Mouse (Mus musculus) ovary, adult 18-20 months (tissue): ENCODE measurements around the gene Ncapd2.
"Not testable (repeated sequence)": the region's sequence is repeated elsewhere in the genome, so short reads cannot be mapped to it uniquely, and the experiment has no call there.

Experiments used
- DNase-seq: peaks from one replicate; pipeline ENCODE4 v3.0.0; 2022; ENCODE audit warnings: low spot score, mixed read lengths

Gene Ncapd2

DNA sequence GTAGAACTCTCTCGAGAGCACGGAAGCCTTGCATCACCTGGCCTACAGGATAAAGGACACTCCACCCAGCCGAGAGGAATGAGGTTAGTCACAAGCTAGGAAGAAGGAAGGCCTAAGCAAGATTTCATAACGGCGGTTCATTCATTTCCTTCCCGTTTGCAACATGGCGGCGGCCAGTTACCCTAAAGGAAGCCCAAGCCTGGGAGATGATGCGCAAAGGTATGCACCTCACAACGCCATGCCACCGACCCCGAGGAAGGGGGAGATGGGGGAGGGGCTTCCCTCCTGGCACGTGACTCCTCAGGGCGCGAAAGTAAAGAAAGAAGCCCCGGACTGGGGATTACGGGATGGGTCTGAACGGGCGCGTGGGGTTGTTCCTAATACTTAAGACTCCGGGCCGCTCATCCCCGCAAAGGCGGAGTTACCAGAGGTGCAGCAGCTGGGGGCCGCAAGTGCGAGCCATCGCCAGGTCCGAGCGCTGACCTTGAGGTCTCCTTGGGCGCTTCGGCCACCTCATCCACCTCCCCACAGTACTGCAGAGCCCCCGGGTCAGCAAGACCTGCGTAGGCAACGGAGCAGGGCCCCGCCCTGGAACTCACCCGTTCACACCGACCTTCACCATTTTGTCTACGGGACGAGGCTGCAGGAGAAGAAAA, 26.7 kb downstream of the Ncapd2 start:
- peak; percentile 56 for DNase-seq

DNA sequence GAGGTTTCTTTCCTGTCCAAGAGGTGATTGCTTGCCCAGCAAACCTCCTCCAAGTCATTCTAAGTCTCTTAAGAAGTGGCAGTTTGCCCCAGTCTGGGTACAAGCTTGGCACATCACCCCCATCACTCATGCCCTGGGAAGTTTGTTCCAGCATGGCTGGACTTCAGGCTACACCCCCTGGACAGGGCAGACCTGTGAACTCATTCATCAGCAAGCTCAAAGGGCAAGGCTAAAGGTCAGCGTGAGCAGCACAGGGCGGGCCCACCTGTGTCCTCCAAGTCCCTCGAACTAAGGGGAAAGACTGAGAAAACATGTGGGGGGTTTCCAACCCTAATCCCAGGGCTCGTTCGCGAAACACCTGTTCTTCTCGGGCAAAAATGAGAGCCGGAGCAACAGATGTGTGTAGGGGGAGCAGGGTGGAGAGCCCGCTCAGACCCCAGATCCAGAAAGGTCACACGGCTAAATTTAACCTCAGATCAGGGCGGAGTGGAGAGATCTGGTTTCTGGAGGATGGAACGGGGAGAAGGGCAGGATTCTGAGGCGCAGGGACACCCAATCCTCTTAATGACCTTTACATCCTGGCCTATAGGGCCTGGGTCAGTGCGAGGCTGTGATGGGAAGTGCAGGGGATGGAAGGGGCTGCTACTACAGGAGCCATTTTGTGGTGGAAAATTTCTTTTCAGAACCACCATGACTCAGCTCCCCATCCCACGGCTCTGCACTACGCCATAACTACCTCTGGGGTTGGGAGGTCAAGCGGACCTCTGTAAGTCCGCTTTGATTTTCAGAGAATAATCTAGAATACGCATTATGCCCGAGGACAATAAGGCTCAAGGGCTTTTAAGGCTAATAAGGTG, 27.5 kb downstream of the Ncapd2 start:
- no peak for DNase-seq

DNA sequence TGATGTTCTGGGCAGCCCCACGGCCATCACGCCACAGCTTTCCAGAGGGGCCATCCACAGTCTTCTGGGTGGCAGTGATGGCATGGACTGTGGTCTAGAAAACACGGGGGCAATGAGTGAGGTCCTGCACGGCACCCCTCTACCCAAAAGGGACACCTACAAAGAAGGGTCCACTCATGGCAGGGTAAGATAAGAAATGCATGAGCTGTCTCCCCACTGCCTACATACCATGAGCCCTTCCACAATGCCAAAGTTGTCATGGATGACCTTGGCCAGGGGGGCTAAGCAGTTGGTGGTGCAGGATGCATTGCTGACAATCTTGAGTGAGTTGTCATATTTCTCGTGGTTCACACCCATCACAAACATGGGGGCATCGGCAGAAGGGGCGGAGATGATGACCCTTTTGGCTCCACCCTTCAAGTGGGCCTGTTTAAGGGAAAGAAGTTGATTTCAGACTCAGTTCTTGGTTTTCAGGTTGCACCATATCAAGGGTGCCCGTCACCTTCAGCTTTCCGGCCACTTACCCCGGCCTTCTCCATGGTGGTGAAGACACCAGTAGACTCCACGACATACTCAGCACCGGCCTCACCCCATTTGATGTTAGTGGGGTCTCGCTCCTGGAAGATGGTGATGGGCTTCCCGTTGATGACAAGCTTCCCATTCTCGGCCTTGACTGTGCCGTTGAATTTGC, 28.7 kb downstream of the Ncapd2 start:
- not testable (repeated sequence) for DNase-seq

DNA sequence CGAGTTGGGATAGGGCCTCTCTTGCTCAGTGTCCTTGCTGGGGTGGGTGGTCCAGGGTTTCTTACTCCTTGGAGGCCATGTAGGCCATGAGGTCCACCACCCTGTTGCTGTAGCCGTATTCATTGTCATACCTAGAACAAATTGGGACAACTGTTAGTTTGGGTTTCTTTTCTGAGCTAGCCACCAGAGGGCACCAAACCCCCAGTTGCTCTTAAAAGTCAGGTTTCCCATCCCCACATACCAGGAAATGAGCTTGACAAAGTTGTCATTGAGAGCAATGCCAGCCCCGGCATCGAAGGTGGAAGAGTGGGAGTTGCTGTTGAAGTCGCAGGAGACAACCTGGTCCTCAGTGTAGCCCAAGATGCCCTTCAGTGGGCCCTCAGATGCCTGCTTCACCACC, 29.5 kb downstream of the Ncapd2 start:
- DNase-seq: not testable (repeated sequence)

DNA sequence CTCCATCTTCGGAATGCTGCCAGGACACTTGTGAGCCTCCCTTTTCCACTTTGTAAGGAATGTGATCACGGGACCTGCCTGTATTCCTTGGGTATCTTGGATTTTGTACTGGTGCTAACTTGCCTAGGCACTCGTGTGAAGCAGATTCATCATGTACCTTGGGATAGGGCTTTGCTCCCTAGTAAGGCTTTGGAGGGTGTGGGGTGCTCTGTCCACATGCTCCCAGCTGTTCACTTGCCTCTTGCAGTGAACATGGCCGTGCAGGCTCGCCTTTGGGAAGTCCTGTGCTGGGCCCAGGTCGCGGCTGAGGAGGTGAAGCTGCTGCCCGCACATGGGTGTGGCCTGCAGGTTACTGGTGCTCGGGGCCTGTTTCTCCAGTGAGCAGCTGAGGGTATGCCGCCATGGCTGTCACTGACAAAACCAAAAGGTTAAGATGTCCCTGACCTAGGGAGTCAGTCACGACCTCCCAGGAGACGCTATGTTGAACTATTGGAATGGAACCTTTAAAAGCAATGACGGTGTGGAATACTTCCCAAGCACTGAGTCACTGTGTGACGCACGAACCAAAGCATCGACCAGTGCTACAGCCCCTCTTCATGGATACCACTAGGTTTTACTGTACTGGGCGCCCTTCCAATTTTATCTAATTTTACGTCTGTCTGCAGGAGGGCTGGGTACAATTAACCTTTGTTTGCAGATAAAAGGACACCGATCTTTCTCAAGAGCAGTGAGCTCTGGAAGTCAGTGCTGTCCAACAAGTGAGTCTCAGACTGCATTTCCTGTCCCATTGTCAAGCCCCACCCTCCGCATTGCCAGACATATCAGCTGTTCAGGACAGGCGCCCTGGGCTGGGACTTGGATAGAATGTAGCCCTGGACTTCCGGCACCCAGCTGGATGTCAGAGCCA, 30.4 kb downstream of the Ncapd2 start:
- DNase-seq: no peak

DNA sequence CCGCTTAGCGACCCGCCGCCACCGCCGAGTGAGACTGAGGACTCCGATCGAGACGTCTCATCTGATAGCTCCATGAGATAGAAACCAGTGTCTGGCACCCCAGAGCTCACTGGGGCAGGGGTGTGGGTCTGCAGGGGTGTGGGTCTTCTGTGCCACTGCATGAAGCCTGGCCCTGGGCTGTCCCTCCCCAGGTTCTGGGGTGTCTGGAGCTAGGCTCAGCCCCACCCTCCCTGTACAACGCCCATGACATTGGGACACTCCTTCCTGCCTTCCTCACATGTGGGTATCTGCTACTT, 31.0 kb downstream of the Ncapd2 start:
- no peak for DNase-seq

DNA sequence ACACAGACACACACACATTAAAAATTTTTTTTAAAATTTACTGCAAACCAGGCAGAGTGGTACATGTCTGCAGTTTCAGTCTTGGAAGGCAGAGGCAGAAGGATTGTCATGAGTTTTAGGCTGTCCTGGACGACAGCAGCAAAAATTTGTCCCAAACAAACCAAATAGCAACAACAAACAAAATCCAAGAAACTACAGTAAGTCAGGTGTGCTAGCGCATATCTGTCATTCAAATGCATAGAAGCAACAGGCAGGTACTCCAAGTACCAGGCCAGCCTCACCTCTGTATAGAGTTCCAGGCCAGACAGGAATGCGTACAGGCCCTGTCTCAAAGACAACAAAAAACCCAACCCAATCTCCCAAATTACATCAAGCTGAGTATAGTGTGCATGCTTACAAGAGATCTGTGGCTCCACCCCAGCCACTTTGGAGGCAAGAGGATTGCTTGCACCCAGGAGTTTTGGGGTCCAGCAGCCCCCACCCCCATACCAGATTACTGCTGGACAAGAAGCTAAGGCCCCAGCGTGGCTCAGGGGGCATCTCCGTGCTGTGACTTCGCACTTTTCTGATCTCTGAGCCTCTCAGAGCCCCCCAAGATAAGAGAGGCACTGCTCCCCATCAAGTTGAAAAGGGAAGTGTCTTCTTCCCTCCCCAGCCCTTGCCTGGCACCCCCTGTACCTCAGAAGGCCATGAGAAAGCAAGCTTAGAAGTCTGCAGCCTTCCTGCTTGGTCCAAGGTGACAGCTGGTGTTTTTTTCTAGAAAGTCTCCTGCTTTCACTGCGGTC, 31.5 kb downstream of the Ncapd2 start:
- DNase-seq: no peak

DNA sequence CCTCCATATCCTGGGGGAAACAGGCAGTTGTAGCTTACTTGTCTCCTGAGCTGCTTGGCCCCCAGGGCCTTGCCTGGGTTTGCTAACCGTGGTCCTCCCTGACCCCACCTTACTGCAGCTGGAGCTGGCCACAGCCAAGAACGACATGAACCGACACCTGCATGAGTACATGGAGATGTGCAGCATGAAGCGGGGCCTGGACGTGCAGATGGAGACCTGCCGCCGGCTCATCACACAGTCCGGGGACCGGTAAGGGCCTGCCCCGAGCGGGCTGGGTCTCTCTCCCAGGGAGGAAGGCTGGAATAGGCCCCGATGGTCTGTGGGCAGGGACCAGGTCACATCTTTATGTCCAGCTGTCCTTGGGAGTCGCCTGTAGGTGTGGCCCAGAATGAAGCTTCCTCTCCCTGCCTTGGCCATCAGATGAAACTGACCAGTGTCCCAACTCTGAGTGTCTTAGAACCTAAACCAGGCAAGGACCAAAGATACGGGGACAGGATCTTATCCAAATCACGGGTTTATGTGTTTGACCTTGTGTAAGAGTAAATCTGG, 32.5 kb downstream of the Ncapd2 start:
- no peak for DNase-seq

DNA sequence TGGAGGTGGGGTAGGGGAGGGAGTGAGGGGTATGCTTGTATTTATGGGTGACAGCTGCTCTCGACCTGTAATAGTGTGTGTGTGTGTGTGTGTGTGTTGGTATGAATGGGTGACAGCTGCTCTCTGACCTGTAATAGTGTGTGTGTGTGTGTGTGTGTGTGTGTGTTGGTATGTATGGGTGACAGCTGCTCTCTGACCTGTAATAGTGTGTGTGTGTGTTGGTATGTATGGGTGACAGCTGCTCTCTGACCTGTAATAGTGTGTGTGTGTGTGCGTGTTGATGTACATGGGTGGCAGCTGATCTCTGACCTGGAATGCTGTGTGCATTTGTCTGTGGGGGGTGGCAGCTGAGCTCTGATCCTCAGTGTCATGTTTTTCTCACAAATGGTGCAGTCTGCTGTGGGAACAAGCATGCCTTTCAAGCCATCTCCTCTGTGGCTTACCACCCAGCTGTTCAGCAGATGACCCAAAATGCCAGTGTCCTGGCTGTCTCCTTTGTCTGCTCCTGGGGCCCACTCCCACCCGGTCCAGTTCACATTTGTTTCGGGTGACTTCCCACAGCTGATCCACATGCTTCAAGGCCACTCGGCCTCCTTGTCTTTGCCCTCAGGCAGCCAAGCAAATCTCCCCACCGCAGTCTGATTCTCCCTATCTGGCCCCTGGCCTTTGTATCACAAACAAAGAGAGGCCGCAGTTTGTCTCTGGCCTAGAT, 34.4 kb downstream of the Ncapd2 start:
- no peak for DNase-seq

DNA sequence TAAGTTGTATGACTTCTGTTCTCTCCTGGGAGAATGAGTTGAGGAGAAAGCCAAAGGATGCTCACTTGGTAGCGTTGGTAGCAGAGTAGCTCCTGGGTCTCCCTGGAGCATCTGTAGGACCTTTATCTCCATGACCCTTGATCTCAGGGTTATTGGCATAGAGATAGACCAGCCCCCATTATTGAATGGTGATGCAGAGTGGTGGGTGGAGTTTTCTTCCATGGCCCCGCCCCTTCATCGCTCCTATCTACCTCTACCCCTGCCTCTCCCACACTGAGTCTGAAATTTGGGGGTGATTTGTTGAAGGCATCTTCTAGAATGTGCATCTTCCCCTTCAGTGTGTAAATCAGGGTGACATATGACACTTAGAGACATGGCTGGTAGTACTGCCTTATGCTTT, 35.0 kb downstream of the Ncapd2 start:
- DNase-seq: no peak

DNA sequence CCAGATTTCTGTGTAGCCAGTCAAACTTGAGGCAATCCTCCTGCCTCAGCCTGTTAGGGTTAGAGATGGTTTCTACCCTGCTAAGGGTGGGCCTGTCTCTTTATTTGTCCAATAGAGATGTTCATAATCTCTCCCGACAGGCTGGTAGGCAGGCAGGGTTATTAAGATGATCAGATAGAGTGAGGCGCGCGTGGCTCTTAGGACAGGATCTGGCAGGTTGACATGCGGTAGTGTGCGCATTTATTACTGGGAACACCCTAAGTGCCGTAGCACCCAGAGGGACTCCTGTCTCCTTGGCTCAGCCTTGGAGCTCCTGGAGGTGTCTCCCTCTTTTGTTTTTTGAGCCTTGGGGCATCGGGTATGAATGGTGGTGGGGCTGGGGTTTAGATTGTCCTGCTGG, 36.2 kb downstream of the Ncapd2 start:
- no peak for DNase-seq

DNA sequence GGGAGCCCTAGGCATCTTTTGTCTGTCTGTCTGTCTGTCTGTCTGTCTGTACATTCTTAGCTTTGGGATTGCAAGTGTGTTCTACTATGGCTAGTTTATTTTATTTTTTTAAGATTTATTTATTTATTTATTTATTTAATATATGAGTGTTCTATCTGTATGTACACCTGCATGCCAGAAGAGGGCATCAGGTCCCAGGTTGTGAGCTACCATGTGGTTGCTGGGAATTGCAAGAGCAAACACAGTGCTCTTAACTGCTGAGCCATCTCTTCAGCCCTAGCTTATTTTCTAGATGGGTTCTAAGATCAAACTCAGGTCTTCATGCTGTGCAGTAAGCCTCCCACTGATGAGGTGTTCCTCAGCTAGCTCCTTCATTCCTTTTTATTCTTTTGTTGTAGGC, 37.0 kb downstream of the Ncapd2 start:
- DNase-seq: no peak

DNA sequence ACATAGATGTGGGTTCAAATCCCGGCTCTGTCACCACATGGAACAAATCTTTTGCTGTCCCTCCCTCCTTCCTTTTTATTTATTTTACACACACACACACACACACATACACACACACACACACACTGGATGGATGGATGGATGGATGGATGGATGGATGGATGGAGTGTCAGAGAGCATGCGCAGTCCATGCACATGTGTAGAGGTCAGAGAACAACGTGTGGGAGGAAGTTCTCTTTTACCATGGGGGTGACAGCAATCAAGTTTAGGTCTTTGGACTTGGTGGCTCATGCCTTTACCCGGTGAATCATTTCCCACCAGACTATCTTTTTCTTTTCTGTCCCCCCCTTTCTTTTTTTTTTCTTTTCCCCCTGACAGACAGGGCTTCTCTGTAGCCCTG, 37.8 kb downstream of the Ncapd2 start:
- no peak for DNase-seq

DNA sequence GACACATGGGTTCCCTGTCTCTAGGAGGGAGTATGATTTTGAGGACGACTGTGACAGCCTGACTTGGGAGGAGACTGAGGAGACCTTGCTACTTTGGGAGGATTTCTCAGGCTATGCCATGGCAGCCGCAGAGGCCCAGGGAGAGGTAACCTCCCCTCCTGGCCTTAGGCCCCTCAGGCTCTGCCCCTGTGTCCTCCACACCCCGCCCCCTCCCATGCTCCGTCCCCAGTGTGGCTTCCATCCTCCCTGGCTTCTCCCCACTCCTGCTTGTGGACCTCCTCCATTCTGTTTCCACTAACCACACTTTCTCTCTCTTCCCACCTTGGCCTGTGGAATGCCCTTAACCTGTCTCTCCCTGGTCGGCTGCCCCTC, 38.5 kb downstream of the Ncapd2 start:
- DNase-seq: no peak

DNA sequence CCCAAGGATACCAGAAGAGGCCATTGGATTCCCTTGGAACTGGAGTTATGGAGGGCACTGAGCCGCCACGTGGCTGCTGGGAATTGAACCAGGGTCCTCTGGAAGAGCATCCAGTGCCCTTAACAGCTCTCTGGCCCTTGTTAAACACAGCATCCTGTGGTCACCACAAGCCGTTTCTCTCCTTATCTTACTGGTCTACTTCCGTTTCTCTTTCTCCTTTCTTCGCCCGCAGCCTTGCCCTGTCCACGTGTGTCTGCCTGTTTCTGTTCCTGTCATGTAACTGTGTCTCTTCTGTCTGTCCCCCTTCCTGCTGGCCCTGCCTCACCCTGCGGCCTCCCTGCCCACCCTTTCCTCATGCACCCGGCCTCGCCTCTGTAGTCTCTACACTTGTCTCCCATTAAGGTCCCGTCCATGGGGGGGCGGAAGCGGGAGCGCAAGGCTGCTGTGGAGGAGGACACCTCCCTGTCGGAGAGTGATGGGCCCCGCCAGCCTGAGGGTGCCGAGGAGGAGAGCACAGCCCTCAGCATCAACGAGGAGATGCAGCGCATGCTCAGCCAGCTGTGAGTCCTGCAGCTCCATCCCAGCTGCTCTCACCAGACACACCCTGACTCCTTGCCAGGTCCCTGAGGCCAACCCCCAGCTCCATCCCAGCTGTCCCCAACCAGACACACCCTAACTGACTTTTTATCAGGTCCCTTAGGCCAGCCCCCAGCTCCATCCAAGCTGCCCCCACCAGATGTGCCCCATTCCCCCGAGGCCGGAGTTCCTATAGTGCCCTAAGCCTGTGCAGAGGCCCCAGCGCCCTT, 39.1 kb downstream of the Ncapd2 start:
- DNase-seq: no peak

DNA sequence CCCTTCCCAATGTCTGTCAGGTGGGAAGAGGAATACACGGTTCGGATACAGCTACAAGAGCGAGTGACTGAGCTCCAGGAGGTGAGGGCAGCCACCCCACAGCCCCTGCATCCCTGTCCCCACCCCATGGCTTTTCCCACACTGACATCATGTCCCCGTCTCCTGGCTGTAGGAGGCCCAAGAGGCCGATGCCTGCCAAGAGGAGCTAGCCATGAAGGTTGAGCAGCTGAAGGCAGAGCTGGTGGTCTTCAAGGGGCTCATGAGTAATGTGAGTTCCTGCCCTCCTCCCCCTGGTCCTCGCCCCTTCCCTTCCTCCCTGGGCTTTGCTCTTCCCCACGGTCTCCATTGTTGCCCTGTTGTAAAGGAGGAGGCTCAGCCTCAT, 41.9 kb downstream of the Ncapd2 start:
- DNase-seq: no peak

DNA sequence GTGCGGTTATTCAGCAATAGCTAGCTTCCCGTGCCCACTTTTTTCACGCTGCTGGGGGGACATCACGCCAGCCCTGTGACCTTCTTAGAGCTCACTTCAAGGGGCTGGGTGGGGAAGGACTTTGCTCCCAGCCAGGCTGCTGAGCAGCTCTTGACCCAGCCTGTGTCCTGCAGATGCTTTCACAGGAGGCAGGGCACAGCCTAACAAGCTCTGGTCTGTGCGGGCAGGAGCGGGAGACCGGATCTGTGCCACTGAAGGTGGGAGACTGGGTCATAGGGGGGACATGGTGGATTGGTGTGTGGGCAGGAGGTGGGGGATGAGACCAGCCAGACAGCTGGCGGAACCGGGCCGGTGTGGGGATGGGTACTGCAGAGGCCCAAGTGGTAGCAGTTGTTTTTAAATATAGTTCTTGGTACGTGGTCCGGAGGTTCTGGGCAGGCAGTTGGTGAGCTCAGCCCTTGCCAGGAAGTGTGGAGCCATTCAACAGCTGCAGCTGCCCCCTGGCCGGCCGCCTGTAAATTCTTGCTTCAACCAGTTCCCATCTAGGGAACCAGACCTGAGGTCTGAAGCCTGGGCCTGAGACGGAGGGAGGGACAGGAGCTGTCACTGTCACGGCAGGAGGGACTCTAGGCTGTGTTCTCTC, 42.5 kb downstream of the Ncapd2 start:
- no peak for DNase-seq

DNA sequence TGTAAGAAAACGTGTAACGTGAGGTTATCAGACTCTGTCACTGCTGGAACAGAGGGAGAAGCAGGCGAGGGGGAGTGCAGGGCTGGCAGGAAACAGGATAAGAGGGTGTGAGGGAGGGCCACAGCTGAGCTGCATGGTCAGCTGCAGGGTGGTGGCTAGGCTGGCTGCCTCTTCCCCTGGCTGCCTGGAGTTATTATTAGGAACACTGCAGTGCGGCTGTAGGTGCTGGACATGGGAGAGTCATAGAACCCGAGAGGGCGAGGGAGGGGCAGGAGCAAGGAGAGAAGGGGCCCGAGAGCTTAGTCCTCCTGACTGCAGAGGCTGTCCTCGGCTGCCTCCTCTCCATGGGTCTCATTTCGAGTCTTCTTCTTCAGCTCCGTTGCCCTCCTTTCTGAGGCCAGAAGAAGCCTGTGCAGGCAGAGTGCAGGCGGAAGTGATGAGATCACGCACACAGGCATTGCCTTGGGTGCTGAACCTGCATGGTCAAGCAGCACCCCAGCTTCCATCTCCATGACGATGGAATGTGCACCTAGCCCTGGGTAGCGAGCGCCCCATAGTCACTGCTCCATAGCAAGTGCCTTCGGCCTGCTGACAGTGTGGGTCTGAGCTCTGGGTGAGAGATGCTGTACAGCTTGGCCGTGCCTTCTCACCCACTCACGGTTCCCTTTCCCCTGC, 43.1 kb downstream of the Ncapd2 start:
- peak; percentile 50 for DNase-seq

DNA sequence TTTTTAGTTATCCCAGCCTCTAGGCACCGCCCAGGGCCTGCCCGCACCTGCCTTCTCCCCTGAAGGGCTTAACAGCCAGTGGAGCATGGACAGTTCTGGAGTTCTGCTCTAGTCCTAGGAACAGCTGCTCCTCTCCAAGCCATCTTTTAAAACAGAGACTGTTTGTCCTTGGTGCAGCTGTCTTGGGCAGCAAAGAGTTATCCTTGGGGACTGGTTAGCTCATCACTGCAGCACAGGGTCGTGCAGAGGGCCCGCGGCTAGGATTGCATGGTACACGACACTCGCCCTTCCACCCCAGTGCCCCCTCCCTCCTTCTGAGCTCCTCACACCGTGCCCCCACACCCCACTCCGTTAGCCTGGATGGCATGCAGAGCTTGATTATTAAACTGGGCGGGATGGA, 44.2 kb downstream of the Ncapd2 start:
- no peak for DNase-seq
